In the genomic region with DNA sequence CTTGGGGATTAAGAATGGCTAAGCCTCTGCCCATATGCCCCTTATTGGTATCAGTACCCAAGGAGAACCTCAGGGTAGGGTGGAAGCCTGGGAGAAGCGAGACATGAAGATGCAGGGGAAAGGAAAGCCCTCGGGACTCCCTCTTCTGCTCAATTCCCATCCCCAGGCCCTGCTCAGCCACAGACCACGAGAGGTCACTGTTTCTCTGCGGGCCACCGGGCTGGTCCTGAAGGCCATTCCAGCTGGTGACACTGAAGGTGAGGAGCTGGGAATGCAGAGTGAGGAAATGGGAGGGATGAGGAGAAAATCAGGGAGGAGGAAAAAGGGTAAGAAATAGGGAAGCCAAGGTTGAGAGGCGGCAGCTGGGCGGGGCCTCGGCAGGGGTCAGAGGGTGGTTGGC, we compare ENCODE assay signal across 10 mouse cellular contexts. TPM values are rescaled to one million over a fixed set of nuclear protein-coding genes. Genes with fewer than 3 reads are reported as not detected.
DNase-seq lines count a peak whose midpoint lies in the region; ATAC-seq and TF ChIP-seq lines count a peak whose summit lies in the region.
"Had no signal": no experiment of that assay in that cellular context is flagged by ENCODE, and none has a peak within 500 bp of the region (broad histone marks: within the 10 kb centered on the region; RNA-seq: fewer than 3 reads in every experiment).

No protein-coding gene starts in this region.

- ATAC-seq in heart, postnatal 0 days (ENCODE audit: insufficient read depth, low read depth): peak; percentile 63; the same call in 1 of the 2 replicates
- ATAC-seq in forebrain, embryonic 15.5 days (replicated peaks): no peak
- ATAC-seq in monocyte, adult 5-6 weeks (replicated peaks; ENCODE audit: insufficient number of reproducible peaks, low FRiP score, low TSS enrichment, poor library complexity, severe bottlenecking): no peak

- no peaks in the 10 kb centered on the region for H3K36me3 ChIP-seq in heart, postnatal 0 days (replicated peaks; ENCODE audit: control insufficient read depth, insufficient read depth, low read length)
- H3K36me3 ChIP-seq in forebrain, embryonic 15.5 days: no peaks in the 10 kb centered on the region
- H3K36me3 ChIP-seq: lung, embryonic 15.5 days had no signal

- TF ChIP-seq EP300 in heart, postnatal 0 days (IDR thresholded peaks at IDR 0.05; ENCODE audit: low read depth): no peak

- whole genome bisulfite sequencing in heart, postnatal 0 days: 14% methylated on average over 8 of the region's 8 CpGs
- WGBS in forebrain, embryonic 15.5 days: 12% methylated on average over 8 of the region's 8 CpGs

- H3K4me2 ChIP-seq in heart, postnatal 0 days (ENCODE audit: low read depth, low read length): 0 out of 2 replicates have a peak overlapping the region, but pooled peaks have one; percentile 0
- no peak overlapping the region for H3K4me2 ChIP-seq in forebrain, embryonic 15.5 days (replicated peaks)
- H3K4me2 ChIP-seq: lung, embryonic 15.5 days had no signal

- peaks cover 11% of the 10 kb centered on the region for H3K4me1 ChIP-seq in heart, postnatal 0 days (ENCODE audit: control insufficient read depth, insufficient read depth)
- H3K4me1 ChIP-seq in forebrain, embryonic 15.5 days: no peaks in the 10 kb centered on the region

- H3K4me3 ChIP-seq in left cerebral cortex, adult 2 months: no peak overlapping the region
- H3K4me3 ChIP-seq in heart, postnatal 0 days (ENCODE audit: low read depth, low read length): no peak overlapping the region
- H3K4me3 ChIP-seq in forebrain, embryonic 15.5 days: no peak overlapping the region
- H3K4me3 ChIP-seq: lung, embryonic 15.5 days had no signal

- no peaks in the 10 kb centered on the region for H3K27me3 ChIP-seq in heart, postnatal 0 days (ENCODE audit: control insufficient read depth, insufficient read depth, low read length)
- no peaks in the 10 kb centered on the region for H3K27me3 ChIP-seq in forebrain, embryonic 15.5 days
- H3K27me3 ChIP-seq: lung, embryonic 15.5 days had no signal

- no peak for DNase-seq in left cerebral cortex, adult 2 months (ENCODE audit: extremely low spot score in 1 of 2, low spot score in 2 of 2)
- no peak for DNase-seq in left cerebral cortex, postnatal 10 days (ENCODE audit: extremely low spot score in 1 of 2, low spot score in 2 of 2)
- peak; percentile 67 for DNase-seq in embryo, embryonic 10 days (ENCODE audit: low spot score)
- DNase-seq in heart, postnatal 0 days (ENCODE audit: low spot score): peak; percentile 45
- peak; percentile 48 to 59 for DNase-seq in lung, postnatal 4 days
- no peak for DNase-seq in gastrocnemius, postnatal 25 days

- H3K9me3 ChIP-seq in heart, postnatal 0 days (replicated peaks; ENCODE audit: control insufficient read depth, low read length): no peaks in the 10 kb centered on the region
- H3K9me3 ChIP-seq in forebrain, embryonic 15.5 days: no peaks in the 10 kb centered on the region
- H3K9me3 ChIP-seq: lung, embryonic 15.5 days had no signal

- H3K27ac ChIP-seq in left cerebral cortex, adult 2 months: no peak overlapping the region
- peak overlapping the region; percentile 69 for H3K27ac ChIP-seq in heart, postnatal 0 days (ENCODE audit: low read depth)
- H3K27ac ChIP-seq in forebrain, embryonic 15.5 days (replicated peaks): no peak overlapping the region
- H3K27ac ChIP-seq: lung, embryonic 15.5 days had no signal

- intact Hi-C loops in left cerebral cortex, adult 2 months (cut with DNase I): no loop called here
- intact Hi-C loops in left cerebral cortex, postnatal 10 days (cut with DNase I): no loop called here

- H3K9ac ChIP-seq in heart, postnatal 0 days (replicated peaks; ENCODE audit: low read depth, low read length): no peak overlapping the region
- no peak overlapping the region for H3K9ac ChIP-seq in forebrain, embryonic 15.5 days (replicated peaks)
- H3K9ac ChIP-seq: lung, embryonic 15.5 days had no signal

- peak; percentile 52 for TF ChIP-seq CTCF in left cerebral cortex, adult 2 months (IDR thresholded peaks at IDR 0.05)
- TF ChIP-seq CTCF in heart, postnatal 0 days (IDR thresholded peaks at IDR 0.05; ENCODE audit: low read depth): peak; percentile 81

RNA-seq across cellular contexts. Expression of a gene that starts 11.4 kb away (rescaled TPM):
- total RNA-seq in left cerebral cortex, adult 2 months (2021): not detected
- not detected for total RNA-seq in left cerebral cortex, postnatal 10 days (2021)
- total RNA-seq in heart, postnatal 0 days (2014; rRNA removed; ENCODE audit: low replicate concordance): 0.08 TPM in 1 of 2 replicates, not detected in the other
- polyA plus RNA-seq in heart, postnatal 0 days (2015; fragmentation: Nextera tagmentation; extraction: Ambion mirVana): 0.08 and 0.27 TPM in 2 replicates
- not detected for total RNA-seq in gastrocnemius, postnatal 25 days (2021)
- polyA plus RNA-seq in forebrain, embryonic 15.5 days (2015; fragmentation: Nextera tagmentation; extraction: Ambion mirVana): not detected in 2 replicates
- total RNA-seq in monocyte, adult 5-6 weeks (2017): 0.11 to 1.2 TPM (median 0.48 TPM) in 3 replicates

RNA-seq across cellular contexts. Expression of a gene that starts 41.7 kb away (rescaled TPM):
- total RNA-seq in left cerebral cortex, adult 2 months (2021): 1 to 10 TPM; 5.0 to 6.4 TPM
- total RNA-seq in left cerebral cortex, postnatal 10 days (2021): 1 to 10 TPM; 4.1 to 4.3 TPM
- total RNA-seq in heart, postnatal 0 days (2014; rRNA removed; ENCODE audit: low replicate concordance): 5.4 and 8.8 TPM in 2 replicates
- 4.7 and 5.0 TPM in 2 replicates for polyA plus RNA-seq in heart, postnatal 0 days (2015; fragmentation: Nextera tagmentation; extraction: Ambion mirVana)
- 1 to 10 TPM; 1.5 to 3.4 TPM for total RNA-seq in gastrocnemius, postnatal 25 days (2021)
- 1.4 and 2.3 TPM in 2 replicates for polyA plus RNA-seq in forebrain, embryonic 15.5 days (2015; fragmentation: Nextera tagmentation; extraction: Ambion mirVana)
- total RNA-seq in monocyte, adult 5-6 weeks (2017): 12.6 to 14.2 TPM (median 13.9 TPM) in 3 replicates

RNA-seq across cellular contexts. Expression of a gene that starts 42.3 kb away (rescaled TPM):
- total RNA-seq in left cerebral cortex, adult 2 months (2021): 1 to 10 TPM in 1 of 2 experiments, under 1 TPM in 1; 0.66 to 1.2 TPM
- under 1 TPM; 0.51 to 0.65 TPM for total RNA-seq in left cerebral cortex, postnatal 10 days (2021)
- total RNA-seq in heart, postnatal 0 days (2014; rRNA removed; ENCODE audit: low replicate concordance): 1.4 TPM in 1 of 2 replicates, not detected in the other
- polyA plus RNA-seq in heart, postnatal 0 days (2015; fragmentation: Nextera tagmentation; extraction: Ambion mirVana): 0.45 and 0.55 TPM in 2 replicates
- total RNA-seq in gastrocnemius, postnatal 25 days (2021): not detected
- polyA plus RNA-seq in forebrain, embryonic 15.5 days (2015; fragmentation: Nextera tagmentation; extraction: Ambion mirVana): 0.18 and 0.45 TPM in 2 replicates
- 0.96 TPM in 1 of 3 replicates, not detected in the others for total RNA-seq in monocyte, adult 5-6 weeks (2017)
- total RNA-seq: gastrocnemius, postnatal 4 days had no signal

Comparison
In these comparisons a context has a peak if more than half of its experiments do, and no peak if none do; other contexts are left out.
1. DNase-seq: peak in embryo, embryonic 10 days (single experiment), heart, postnatal 0 days (single experiment) and lung, postnatal 4 days (2 of 2); none in left cerebral cortex, adult 2 months (0 of 2), left cerebral cortex, postnatal 10 days (0 of 2) and gastrocnemius, postnatal 25 days (single experiment).